Mouse (Mus musculus): ENCODE data around the gene Srrd.

The Srrd gene

DNA sequence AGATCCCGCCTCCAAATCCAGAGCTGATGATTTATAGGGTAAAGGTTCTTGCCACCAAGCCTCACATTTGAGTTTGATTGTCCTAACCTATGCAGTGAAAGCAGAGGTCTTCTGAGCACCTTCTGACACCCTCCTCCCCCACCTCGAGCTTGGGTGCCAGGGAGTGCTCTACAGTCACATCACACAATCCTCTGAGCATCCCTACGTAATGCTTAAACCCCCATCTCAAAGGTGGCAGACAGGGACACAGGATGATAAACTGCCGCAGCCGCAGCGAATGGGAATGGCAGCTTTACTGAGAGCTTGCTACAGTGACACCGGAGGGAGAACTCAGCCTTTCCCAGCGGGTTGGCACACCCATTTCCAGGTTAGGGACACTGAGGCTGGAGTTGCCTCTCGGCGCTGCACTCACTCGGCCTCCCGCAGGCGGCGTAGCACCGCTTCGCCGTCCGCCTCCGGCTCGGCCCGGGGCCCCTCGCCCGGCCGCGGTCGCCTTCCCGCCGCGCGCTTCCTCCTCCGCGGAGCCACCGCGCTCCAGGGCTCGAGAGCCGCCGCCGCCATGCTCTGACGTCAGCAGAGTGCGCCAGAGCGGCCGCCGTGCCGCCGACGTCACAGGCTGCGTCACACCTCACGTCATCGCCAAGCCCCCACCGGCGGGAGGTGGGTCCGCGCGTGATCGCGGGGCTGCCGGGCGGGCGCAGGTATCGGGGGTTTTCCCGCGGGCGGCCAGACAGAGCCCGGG, at the start of gene Srrd, which contains the start of gene Hps4:
TSS of gene Srrd (minus strand) at position 578 of the 742 bp plus-strand sequence.
TSS of gene Hps4 (plus strand) at position 621 of the 742 bp plus-strand sequence.
- DNase-seq (ENCODE audit: low spot score), result peak; percentile 91

DNA sequence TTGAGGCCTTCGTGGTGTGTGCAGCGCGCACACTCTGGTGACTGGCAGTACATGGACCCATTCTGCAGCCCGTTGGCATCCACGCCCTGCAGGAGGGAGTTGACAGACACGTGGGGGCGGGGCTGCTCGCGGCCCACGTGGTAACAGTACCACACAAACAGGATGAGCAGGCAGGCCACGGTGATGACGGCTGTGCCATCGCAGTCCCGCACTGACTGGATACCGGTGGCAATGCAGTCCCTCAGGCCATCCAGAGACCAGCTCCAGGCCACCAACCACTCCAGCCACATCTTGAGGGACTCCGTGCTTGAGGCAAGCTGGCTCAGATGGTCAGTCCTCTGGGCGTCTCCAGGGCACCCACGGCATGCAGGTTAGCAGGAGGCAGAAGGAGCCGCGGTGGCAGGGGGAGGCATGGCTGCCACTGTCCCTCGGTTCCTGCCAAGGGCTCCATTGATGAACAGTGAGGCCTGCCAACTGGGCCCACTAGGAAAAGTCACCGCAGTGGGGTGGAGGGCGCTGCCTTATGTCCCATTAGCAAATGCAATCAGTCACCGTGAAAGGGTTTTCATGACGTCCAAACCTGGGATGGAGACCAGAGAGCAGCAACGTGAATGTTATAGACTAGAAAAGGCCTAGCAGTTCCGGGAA, 49.0 kb upstream of the Srrd start:
- DNase-seq (ENCODE audit: low spot score), result no peak

DNA sequence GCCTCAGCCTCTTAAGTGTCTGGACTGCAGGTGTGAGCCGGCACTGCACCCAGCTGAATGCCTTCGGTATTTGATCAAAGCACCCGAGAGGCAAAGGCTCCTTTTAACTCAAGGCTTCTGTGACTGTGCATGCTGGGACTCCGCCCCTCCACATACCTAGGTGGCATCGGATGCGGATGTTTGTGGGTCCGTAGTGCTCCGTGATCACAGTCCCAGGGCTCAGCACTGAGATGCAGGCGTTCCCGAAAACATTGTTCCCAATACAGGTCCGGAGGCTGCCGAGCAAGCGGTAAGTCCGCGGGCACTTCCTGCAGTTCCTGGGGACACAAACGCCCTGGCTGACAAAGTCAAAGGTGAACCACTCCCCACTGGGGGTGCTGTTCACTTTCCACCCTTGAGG, 48.2 kb upstream of the Srrd start:
- no peak for DNase-seq (ENCODE audit: low spot score)

DNA sequence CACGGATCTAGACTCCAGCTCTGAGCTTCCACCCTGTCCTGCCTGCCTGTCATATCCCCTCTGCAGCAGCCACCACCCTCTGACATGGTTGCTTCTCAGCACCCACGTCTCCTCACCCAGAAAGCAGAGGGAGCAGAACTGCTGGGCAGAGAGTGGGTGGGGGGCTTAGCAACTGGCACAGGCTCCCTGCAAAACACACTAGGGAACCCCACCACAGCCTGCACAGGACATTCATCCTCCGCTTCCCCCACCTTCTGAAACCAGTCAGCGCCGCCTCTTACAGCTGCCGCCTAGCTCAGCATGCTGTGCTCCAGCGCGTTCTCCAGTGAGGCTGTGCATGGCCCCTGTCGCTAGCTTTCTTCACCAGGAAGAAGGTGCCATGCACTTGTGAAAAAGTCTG, 46.5 kb upstream of the Srrd start:
- DNase-seq (ENCODE audit: low spot score), result no peak

DNA sequence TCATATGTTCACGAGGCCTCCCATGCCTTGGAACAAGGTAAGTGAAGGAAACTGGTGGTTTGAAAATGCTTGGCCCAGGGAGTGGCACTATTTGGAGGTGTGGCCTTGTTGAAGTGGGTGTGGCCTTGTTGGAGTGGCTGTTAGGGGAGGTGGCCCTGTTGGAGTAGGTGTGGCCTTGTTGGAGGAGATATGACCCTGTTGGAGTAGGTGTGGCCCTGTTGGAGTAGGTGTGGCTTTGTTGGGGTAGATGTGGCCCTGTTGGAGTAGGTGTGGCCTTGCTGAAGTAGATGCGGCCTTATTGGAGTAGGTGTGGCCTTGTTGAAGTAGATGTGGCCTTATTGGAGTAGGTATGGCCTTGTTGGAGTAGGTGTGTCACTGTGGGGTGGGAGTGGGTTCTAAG, 43.1 kb upstream of the Srrd start:
- DNase-seq (ENCODE audit: low spot score), result no peak

DNA sequence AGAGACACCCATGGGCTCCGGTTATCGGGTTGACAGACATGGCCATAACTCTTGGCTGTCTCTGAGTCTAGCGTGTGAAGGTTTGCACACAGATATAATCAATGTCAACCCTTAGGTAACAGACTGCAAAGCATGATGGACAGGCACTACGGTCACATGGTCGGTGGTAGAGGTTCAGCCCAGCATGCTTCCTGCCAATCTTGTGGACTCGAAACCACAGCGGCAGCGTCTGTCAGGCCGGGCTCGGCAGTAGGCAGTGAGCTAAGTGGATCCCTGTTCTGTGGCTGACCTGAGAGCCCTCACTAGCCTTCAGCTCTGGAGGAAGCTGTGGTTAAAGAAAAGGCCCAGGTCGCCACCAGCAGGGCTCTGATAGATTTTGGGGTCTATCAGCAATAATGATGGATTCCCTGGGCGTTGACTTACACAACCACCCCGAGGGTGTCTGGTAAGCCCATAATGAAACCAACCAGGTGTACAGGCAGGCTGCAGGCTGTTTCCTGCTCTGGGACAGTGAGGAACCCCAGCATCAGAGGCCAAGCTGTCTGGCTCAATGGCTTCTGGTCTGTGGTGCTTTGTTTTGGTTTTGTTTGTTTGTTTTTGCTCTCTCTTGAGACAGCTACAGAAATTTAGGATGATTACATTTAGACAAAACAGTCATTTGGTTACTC, 42.1 kb upstream of the Srrd start:
- DNase-seq (ENCODE audit: low spot score), result peak; percentile 34

DNA sequence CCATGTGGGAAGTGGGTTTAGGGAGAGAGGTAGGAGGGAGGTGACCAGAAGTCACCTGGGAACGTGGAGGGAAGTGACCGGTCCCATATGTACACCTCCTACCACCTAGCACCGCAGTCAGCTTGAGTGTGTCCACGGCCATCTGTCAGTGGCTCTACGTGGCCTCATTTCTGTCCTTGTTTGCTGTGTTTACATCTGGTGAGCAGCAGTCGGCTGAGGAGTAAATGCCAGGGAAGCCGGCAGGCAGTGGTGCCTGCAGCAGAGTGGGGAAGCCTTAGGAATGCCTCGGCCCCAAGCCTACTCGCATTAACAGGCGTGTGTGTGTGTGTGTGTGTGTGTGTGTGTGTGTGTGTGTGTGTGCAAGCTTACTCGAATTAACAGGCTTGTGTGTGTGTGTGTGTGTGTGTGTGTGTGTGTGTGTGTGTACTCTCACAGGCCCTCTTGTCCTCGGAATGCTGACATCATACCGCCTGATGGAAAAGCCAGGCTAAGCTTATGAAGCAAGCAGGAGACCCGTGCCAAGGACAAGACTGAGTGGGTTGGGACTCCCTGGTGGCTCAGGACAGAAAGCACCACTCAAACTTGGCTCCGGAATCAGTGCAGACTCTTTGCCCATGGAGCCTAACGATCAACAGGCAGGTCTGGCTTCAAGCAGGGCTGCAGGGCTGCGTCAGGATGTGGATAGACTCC, 39.9 kb upstream of the Srrd start:
- DNase-seq (ENCODE audit: low spot score), result no peak

DNA sequence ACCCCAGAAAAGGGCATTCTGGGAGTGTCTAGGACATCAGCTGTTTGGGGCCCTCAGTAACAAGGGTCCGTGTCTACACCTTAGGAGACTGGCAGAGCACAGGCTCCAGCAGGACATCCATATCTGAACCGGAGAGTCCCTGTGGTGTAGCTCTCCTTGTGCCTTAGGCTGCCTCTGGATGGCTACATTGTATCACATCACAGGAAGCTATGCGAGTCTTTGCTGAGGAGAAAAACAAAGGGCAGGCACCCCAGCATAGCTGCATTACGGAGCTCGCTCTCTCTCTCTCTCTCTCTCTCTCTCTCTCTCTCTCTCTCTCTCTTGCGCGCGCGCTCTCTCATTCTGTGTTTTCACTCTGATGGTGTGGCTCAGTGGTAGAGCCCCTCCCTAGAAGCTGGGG, 39.2 kb upstream of the Srrd start:
- DNase-seq (ENCODE audit: low spot score), result no peak

DNA sequence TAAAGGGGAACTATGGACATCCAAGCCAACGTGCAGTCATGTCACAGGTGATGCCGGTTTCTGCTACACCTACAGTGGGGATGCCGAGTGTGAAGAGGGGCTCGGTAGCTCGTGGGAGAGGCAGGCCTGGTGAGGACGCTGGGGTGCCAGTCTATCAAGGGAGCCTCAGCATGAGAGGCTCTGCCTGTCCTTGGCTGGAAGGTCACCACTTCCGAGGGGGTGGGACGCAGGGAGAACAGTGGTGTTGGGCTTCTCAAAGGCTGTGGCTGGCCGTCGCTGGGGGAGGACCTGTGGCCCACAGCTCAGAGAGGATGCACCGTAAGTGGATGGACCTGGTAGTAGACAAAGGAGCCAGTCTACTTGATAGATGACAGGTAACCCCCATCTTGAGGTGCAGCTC, 38.3 kb upstream of the Srrd start:
- no peak for DNase-seq (ENCODE audit: low spot score)

DNA sequence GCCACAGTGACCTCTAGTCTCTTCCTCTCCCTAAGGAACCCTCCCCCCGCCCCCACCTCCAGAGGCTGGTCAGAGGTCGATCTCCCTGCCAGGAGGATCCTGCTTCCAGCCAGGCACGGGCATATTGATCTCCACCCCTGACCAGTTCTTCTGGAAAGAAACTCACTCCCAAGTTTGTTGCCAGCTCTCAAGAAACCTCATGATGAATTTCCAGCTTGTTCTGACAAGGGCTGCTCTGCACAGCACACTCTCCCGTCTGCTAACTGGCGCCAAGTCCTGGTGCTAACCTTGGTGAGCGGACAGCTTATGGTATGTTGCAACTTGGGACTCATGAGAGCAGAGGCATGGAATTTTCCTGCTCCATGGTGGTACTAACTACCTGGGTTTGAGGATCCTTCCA, 35.9 kb upstream of the Srrd start:
- DNase-seq (ENCODE audit: low spot score), result no peak

DNA sequence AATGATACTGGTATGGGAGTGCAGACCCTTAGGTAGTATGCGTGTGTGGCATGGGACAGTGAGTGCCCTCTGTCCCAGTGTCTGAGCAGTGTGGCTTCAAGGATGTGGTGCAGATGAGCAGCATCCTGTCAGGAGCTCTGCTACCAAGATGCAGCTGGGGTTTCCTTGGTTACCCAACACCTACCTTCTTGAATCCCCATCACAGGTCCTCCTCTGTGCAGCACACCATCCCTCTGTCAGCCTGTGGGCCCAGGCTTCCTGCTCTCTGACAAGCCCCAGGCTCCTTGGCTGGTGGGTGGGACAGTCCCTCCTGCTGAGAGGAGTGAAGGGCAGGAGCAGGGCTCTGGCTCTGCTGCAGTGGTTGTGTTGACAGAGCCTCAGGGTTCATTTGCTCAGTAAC, 34.5 kb upstream of the Srrd start:
- no peak for DNase-seq (ENCODE audit: low spot score)

DNA sequence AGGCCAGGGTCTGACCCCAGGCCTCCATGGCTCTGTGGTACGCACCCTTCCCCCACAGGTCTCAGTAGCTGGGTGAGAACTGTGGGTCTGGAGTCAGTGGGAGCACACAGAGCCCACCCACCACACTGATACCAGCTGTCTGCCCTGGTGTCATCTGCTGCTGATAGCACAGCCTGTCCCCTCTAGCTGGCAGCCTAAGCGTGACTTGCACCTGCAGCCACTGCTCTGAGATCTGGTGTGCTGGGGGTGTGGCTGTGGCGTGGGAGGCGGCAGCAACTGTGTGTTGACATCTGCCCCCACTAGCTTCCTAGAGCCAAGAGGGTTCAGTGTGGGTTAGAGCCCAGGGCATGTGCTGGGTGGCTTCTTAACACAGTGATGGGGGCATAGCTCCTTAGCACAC, 33.3 kb upstream of the Srrd start:
- DNase-seq (ENCODE audit: low spot score), result no peak

DNA sequence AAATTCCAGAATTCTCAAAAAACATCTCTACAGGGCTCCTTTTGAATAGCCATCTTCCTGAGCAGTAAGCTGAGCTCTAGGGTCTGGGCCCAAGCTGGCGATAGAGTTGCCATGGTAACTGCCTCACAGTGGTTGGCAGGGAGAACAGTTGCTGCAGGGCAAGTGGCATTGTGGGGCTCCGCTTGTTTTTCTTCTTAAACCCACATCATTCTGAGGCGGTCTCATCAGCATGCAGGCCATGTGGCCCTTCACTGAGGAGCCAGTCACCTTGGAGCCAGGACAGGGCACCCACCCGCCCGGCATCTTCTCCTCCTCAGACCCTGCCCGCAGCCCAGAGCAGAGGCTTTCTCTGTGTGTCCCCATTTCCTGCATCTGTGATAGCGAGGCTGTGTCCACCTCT, 29.1 kb upstream of the Srrd start:
- no peak for DNase-seq (ENCODE audit: low spot score)

DNA sequence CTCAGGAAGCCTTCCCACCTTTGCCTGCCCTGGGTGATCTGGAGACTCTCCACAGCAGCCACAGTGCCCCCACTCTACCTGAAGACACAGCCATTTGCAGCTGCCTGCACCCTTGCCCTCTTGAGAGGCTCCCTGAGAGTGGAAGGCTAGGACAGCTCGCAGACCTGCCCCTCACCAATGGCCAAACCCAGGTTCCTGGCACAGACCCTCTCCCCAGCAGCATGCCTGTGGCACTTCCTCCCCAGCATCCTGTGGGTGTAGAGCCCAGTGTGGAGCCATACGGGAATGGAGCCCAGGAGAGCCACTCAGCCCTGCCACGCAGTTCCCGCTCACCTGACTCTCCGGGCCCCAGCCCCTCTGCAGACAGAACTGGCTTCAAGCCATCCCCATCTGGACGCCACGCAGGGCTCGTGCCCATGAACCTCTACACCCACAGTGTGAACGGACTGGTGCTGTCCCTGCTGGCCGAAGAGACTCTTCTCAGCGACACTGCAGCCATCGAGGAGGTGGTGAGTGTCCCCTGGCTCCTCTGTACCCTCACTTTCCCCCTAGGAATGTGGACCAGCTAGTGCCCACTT, 27.5 kb upstream of the Srrd start:
- DNase-seq (ENCODE audit: low spot score), result no peak

DNA sequence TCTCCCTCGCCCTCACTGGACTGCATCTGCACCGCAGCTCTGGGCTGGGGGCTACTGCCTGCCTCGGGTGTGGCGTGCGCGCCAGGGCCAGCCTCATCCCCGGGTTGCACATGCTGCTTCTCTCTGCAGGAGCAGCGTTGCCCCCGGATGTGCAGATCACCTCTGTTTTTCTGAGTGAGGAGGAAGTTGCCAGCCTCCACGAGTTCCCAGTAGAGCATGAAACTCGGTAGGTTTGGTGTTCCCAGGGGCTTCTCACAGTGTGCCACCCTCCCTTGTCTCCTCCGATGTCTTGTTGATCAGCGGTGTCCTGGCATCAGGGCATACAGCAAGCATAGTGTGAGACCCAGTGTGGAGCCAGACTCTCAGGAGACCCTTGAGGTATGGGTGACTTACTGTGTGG, 26.5 kb upstream of the Srrd start:
- no peak for DNase-seq (ENCODE audit: low spot score)

DNA sequence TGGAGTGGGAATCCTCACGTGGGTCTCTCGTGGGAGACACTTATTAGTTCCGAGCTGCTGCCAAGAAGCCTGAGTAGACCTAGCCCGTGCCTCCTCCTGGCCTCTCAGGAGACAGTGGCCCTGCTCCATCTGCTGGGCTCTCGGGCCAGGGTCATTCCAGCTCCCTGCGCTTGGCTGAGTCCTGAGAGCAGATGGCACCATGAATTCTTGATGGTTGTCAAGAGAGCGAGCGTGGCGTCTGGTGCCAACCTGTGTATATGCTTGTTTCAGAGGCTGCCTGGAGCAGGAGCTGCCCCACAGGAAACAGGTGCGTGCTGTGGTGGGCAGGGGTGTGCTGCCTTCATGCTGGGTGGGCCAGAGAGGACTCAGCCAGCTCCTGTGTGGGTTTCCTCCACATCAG, 25.8 kb upstream of the Srrd start:
- DNase-seq (ENCODE audit: low spot score), result no peak

DNA sequence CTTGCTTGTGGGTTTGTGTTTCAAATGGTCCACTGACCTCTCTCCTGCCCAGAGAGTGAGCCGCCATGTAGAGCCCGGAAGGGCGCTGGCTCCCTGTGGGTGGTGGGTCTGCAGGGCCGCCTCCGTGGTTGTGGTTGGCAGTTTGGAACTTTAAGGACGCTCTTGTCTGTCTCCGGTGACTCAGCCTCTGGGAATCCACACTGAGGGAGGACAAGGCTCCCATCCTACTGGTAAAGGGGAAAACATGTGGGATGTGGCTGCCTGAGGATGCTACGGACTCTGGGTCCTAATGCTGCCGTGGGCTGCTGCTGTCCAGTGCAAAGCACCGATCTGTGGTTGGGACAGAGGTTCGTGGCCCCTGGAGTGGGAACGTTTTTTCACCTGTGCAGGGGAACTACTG, 25.1 kb upstream of the Srrd start:
- no peak for DNase-seq (ENCODE audit: low spot score)

DNA sequence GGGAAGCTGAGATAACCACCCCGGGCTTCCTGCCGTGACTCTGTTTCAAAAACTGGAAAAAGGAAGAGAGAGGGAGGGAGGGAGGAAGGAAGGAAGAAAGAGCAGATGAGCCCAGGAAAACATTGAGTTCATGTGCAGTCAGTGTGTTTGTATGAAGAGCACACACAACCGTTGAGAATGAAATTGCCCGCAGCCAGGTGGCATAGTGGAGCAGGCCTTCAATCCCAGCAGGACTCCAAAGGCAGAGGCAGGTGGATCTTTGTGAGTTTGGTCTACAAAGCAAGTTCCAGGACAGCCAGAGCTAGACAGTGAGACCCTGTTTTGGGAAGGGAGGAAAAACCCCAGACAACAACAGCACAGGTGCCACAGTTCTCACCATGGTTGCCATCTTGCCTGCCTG, 24.5 kb upstream of the Srrd start:
- DNase-seq (ENCODE audit: low spot score), result no peak

DNA sequence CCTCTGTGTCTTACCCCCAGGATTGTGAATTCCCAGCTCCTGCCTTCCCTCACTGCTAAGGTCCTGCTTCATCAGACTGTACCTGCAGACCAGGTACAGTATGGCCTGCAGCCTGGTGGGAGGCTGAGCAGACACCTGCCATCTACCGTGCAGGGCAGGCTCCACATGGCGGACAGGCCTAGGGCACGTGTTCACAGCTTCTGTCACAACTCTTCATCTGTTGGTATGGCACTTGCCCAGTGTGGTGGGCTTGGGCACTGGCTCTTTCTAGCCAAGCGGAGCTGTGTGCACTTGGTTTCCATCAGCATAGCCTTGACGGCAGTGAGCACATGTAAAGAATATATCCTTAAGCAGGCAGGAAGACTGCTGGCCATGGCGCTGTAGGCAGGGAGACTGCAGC, 24.0 kb upstream of the Srrd start:
- DNase-seq (ENCODE audit: low spot score), result no peak

DNA sequence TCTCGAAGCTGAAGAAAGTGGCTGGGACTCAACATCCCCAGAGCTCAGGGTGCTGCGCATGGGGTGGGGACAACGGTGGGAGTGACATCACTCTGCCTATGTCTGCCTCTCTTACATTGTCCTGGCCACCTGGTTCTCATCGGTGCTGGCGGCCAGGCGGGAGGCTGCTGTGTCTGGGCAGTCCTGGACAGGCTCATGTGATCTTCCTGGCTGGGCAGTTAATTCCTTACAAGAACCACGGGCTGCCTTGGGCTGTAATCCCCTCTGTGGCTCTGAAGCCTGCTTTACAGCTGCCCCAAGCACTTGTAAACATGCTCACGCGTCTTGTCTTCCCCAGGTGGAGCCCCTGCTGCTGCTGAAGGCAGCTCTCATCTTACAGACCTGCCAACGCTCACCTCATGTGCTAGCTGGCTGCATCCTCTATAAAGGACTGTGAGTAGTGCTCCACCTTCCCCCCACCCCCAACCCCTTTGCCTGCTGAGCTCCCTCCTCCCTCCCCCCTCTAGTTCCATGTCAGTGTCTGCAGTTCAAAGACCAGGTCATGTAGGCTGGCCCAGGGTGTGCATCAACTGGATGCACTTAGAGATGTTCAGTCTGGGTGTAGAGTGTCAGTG, 21.5 kb upstream of the Srrd start:
- no peak for DNase-seq (ENCODE audit: low spot score)

DNA sequence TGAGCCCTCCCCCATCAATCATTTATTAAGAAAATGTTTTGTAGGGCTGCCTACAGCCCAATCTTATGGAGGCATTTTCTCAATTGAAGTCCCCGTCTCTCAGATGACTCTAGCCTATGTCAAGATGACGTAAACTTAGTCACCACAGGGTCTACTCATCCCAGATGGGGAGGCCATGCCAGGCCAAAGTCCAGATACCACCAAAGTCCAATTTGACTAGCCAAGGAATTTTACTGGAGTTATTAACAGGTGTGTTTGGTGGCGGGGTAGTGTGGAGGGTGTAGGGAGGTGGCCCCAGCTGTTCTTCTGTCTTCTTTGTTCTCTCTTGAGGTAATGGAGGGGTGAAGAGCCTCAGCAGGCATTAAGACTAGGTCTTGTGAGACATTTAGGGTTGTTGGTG, 17.2 kb upstream of the Srrd start:
- no peak for DNase-seq (ENCODE audit: low spot score)

DNA sequence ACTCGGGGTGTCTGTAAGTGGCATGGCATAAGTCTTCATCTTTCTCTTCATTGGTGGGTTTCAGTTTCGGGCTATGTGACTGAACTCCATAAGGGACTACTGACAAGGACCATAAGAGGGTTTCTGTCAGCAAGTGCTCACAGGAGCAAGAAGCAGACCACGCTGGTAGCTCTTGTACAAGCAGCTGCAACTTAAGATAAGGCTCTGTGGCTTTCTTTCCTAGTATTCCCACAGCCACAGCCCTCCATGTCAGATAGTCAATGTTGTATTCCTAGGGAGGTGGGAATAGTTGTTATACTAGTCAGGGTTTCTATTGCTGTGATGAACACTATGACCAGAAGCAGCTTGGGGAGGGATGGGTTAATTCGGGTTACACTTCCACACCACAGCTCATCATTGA, 16.7 kb upstream of the Srrd start:
- no peak for DNase-seq (ENCODE audit: low spot score)

All from T-cell, adult 2 months (primary cell).